Mouse (Mus musculus): Measurements from ENCODE around the gene Chchd1. TPM values are rescaled to one million over a fixed set of nuclear protein-coding genes. Genes with fewer than 3 reads are reported as not detected.

Gene Chchd1
- total RNA-seq (2022) = 100 to 1,000 TPM; 110 to 126 (median 118) TPM

DNA sequence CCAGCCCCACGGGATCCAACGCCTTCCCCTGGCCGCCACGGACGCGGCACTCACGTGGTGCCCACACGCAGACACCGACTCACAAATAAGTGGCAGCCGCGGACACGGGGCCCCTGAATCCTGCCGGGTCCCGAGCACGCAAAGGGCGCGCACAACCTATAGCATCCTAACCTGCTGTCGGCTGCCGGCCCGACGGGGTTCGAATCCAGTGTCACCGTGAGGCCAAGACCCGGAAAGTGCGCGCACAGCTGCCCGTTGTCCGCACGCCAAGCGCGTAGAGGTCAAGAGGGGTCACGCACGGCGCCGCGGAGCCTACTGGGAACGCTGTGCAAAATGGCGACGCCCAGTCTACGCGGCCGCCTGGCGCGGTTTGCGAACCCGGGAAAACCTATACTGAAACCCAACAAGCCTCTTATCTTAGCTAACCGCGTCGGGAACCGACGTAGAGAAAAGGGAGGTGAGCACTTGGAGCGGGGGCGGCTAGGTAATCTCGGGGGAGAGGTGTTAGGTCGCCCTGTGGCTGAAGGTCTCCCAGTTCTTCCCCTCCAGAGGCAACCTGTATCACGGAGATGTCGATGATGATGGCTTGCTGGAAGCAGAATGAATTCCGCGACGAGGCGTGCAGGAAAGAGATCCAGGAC, at the start of gene Chchd1:
Chchd1 (plus strand) TSS at position 266 of the 641 bp plus-strand sequence.
- peak; percentile 92 for DNase-seq (ENCODE audit: low spot score)

DNA sequence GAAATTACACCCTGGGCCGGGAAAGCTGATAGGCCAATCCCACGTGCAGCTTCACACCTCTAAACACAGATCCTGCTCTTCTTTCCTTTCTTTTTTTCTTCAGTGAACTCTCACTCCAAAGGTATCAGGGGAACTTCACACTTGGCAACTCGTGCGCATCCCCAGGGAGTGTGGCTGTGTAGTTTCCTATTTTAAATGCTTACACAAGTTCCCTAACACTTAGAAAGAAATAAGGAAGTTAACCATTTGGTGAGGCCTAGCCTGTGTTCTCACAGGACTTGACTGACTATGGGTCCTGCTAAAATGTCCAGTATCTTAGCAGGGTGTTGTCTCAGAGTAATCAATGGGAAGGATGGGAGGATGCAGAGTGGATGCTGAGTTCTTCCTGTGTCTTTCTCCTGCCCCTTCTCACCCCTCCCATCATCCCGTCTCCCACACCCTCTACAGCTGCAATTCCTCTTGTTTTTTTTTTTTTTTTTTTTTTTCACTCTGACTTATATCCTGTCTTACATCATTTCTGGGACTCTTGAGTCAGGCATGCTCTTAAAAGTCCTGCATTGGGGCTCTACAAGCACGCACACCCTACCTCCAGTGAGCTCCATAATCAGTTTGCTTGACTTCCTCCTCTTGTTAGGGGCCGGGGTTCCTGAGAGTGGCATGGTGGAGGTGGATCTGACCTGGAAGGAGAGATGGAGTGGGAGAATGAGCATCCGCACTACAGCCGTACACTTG, 48.0 kb upstream of the Chchd1 start:
- DNase-seq (ENCODE audit: low spot score) = no peak

DNA sequence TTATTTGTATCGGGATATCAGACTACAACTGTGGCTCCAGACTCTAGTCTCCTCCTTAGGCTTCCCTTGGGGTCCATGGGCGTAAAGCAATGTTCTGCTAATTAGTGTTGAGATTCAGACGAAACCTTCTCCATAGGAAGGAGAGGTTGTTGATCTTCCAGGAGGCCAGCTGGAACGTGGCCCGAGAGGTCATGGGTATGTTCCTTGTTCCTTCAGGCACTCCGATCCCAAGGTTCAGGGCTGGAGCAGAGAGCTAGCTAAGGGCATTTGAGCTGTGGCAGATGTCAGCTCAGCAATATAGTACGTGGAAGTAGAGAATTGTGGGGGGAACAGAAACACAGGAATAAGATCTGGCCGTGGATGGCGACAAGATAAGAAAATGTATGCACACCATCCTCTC, 47.1 kb upstream of the Chchd1 start:
- DNase-seq (ENCODE audit: low spot score) = no peak

DNA sequence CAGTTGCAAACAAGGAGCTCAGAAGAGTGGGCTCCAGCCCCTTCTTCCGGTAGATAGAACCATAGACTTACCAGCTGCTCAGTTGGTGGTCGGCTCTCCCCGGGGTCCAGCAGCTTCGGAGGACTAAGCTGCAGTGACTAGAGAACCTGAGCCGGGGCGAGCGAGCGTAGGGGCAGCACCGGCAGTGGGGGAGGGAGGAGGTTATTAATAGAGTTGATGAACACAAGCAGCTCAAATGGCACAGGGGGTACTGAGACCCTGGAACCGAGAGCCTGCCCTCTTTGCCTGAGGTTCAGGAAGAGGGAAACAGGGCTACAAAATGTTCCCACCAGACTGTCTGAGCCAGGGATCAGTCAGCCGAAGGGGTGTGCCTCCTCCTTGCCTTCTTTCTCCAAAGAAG, 46.4 kb upstream of the Chchd1 start, which contains the start of gene Myoz1:
Myoz1 (minus strand) TSS at position 180 of the 400 bp plus-strand sequence.
- DNase-seq (ENCODE audit: low spot score) = no peak

DNA sequence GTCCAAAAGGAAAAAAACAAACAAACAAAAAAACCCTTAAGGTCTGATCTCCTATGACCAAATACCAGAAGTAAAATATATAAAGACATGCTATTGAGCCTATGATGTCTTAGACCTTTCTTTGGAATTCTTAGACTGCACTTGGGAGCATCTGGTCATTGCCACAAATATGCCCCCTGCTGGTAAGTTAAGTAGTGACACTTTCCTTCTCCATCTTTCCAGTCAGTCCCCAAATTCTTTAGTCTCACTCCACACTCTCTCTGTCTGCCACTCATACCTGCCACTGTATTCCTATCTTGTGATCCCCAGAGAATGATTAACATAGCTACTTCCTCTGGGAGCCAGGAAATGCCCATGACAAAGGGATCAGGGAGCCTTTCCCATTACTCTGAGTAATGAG, 44.5 kb upstream of the Chchd1 start:
- peak; percentile 69 for DNase-seq (ENCODE audit: low spot score)

DNA sequence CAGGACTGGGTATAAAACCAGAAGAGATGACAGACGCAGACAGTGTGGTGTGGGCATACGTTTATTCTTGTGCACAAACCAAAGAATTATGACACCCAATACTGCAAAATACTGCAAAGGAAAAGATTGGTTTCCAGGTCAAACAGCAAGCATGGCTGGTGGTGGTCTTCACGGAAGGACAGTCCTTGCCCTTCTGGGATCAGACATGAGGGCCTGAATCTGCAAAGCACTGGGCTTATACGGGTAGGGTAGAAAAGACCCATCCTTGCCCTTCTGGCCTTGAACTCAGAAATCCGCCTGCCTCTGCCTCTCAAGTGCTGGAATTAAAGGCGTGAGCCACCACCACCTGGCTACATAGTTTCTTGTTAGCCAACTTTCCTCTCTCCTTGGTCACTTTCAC, 43.9 kb upstream of the Chchd1 start:
- no peak for DNase-seq (ENCODE audit: low spot score)

DNA sequence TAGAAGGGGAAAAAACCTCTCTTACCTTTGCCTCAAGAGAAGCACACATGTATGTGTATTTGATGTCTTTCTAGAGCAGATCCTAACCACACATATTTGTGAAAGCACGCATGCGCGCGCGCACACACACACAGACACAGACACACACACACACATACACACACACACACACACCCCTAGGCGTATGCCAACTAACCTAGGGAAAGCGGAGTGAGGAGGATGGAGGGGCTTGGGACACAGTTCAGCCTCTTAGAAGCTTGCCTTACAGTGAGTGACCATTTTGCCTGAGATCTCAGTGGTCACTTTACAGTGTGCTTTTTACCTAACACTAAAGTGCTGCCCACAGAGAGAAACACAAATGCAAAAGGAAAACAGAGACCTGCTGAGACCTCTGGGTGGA, 43.1 kb upstream of the Chchd1 start:
- DNase-seq (ENCODE audit: low spot score) = no peak

DNA sequence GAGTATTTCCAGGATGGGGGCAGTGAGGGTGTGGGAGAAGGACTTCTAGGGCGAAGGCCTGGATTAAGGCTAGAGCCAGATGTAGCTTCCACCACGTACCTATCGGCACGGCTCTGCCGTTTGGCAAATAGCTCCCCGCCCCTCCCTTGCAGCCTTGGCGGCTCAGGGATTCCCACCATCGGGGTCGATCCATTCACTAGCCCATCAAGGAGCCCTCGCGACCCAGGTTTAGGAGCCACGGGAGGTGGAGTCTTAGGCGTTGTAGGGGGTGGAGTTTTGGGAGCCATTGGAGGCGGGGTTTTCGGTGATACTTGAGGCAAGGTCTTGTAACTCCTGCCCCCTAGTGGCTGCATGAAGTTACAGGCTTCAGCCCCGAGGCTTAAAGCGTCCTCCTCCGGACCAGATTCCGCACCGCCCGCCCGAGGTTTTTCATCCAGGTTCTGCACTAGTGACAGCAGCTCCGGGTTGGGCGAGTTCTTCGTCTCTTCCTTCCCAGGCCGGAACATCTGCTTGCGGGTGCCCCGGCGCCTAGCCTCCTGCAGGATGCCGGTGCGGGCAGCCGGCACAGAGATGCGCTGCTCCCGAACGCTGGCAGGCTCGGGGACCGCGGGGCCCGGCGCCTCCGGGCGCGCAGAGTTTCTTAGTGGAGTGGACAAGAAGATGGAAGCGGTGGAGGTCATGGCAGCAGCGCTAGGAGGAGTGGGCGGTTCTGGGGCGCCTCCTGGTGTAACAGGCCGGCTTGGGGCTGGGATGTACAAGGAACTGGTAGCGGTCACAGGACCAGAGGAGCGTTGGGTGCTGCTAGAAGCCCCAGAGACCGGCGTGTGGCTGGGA, 41.8 kb upstream of the Chchd1 start:
- DNase-seq (ENCODE audit: low spot score) = peak; percentile 96

DNA sequence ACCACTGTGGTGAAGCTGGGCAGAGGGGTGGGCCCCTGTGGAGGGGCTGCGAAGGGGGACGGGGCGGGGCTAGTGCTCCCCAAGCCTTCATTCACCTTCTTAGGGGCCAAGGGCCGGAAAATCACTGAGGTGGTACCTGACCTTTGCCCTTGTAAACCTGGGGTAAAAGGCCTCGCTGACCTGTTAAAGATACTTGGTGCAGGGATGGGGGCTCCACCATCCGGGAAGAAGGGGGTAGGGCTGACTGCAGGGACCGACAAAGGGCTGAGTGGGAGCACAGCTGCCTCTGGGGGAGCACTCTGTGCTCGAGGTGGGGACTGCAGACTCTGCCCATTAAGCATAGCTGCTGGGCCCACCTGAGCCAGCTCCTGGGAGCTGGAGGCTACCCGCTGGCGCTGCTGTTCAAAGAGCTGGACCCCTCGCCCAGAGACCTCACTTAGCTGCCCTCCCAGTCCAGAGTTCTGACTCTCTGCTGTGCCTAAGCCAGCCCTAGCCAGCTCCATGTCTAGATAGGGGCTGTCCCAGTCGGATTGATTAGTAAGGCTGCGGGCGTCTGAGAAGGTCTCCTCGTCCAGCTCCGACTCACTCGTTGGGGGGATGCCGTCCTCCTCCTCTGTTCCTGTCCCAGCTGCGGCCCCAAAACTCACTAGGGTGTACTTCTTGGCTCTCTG, 41.0 kb upstream of the Chchd1 start:
- no peak for DNase-seq (ENCODE audit: low spot score)

DNA sequence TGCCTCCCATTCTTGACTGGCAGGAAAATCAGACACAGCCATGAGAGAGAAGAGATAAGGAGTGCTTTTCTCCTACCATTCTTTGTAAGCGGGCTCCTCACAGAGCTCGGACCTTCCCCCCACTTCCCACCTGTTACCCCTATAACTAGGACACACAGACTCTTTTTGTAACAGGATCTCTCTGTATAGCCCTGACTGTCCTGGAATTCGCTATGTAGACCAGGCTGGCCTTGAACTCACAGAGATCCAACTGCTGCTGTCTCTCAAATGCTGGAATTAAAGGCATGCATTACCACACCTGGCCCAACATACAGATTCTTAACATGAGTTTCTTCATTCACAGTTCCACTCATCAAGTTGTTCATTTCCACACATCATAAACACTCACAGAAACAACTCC, 40.1 kb upstream of the Chchd1 start:
- DNase-seq (ENCODE audit: low spot score) = no peak

DNA sequence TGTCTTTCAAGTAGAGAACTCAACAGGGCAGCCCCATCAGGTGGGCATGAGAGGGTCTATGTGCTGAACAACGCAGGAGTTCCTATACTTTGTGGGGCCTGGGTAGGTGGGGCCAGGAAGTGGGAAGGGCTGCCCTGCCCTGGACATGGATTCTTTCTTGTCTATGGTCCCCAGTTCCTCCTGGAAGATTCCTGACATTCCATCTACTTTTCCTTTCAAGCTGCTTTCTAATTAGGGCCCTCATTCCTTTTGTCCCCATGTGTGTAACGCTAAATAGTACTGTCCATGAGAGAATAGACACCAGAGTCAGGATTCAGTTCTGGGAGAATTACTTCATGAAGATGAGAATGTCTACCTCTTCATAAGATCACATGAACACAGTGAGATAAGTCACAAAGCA, 39.2 kb upstream of the Chchd1 start:
- no peak for DNase-seq (ENCODE audit: low spot score)

DNA sequence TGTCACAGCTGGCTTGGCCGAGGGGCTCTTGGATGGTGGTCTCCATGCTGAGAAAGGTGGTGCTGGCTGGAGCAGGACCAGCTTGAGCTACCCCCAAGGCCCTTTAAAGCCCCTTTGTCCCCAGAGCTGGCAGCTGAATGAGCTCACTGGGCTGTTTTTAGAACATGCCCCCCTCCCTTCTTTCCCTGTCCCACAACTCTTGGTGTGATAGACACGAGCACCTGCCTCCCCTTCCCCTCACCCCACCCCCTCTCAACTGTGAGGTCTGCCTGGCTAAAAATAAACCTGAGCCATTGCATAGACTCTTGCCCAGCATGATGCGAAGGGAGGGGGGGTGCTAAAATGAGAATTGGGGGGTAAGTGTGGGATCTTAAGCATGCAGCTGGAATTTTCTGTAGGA, 38.4 kb upstream of the Chchd1 start:
- DNase-seq (ENCODE audit: low spot score) = no peak

DNA sequence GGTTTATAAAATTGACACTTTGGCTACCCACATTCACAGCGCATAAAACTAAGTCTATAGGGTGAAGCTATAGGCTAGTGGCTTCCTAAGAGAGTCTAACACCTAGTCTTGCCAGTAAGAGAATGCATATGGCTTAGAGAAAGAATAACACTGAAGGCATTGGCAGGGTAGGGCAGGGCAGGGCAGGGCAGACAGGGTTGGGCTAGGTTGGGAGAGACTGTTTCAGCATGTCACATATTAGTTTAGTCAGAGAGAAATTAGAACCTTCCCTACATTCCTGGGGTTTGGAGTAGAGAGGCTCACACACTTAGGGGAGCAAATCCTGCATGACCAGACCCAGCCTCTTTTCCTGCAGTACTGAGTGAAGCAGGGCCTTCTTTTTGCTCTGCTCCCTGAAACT, 35.3 kb upstream of the Chchd1 start:
- no peak for DNase-seq (ENCODE audit: low spot score)

DNA sequence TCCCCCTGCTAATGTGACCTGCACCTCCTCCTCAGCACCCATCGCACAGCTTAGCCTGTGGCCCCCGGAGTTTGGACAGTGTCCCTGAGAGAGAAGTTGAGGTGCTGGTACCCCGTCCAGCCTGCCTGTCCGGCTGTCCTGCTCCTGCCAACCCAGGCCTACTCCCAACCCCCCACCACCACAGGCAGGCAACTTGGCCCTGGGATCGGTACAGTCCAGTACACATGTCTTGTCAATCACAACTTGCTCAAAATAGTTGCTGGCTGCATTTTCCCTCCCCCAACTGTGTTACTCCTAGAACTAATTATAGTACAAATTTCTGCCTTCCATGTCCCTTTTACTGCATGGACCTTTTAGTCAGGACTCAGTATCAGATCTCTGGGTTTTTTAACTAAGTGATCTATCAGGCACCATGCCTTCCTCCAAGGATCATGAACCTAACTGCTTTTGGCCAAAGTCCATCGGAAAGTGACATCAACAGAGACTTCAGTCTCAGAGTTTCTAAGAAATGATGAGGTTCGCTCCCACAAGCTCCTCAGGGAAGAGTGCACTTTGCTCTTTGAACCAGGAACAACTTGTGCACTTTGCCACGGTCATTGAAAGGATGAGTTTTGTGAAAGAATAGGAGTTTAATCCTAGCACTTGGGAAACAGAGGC, 34.5 kb upstream of the Chchd1 start, which contains the start of gene Synpo2l:
Synpo2l (minus strand) TSS at position 201 of the 657 bp plus-strand sequence.
- DNase-seq (ENCODE audit: low spot score) = peak; percentile 69

DNA sequence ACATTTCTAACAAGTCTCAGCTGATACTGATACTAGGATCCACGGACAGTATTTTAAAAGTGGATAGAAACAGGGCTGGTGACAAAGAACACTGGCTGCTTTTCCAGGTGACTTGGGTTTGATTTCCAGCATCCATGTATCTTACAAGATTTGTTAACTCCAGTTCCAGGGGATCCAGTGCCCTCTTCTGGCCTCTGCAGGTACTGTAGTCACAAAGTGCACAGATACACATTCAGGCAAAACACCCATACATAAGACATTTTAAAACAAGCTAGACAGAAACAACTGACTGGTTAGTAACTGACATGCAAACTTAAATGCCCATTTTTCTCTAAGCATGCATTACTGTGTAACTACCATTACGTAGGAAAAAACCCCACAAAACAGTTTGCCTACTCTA, 29.8 kb upstream of the Chchd1 start:
- no peak for DNase-seq (ENCODE audit: low spot score)

DNA sequence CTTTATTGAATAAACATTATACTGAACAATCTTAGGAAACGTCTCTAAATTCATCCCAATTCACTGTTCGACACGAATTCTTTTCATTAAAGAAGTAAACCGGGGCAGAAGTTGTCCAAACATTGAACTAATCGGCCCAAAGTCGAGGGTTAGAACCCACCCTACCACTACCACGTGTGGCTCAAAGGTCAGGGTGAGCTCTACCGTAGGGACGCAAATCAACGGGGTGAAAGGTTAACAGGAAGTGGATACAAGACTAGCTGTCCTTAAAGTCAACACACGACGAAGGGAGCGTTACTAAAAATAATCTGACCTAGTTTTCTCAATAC, 29.1 kb upstream of the Chchd1 start:
- DNase-seq (ENCODE audit: low spot score) = no peak

DNA sequence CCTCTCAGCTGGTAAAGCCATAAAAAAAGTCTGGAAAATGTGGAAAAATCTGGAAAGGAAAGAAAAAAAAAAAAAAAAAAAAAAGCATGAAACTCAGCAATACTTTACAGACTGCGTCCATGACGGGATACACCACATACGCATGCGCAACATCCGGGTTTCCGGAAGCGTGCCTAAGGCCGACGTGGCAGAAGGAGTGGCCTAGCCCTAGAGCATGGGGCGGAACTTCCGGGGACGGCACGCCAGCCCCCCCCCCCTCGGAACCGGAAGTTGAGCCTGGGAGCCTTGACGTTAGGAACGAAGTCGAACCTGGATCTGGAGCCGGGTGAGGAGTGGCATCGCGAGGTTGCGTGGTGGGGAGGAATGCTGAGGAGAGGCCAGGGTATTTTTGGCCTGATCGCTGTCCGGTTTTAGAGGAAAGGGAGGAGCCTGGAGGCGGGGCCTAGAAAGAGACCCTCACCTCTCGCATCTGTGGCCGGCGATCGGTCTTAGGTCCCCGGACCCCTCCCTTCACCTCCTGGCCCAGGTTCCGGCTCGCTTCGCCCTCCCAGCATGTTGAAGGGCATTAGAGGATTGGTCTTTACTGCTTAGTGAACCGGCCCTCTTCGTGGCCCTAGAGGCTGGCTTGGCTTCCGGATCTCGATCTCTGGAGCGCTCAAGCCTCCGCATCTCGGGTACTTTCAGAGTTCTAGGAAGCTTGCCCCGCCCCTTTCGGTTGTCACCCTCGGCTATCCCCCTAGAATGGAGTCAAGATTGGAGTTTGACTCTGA, 28.6 kb upstream of the Chchd1 start, which contains the start of gene Sec24c:
Sec24c (plus strand) TSS at position 245 of the 770 bp plus-strand sequence.
- DNase-seq (ENCODE audit: low spot score) = peak; percentile 98

DNA sequence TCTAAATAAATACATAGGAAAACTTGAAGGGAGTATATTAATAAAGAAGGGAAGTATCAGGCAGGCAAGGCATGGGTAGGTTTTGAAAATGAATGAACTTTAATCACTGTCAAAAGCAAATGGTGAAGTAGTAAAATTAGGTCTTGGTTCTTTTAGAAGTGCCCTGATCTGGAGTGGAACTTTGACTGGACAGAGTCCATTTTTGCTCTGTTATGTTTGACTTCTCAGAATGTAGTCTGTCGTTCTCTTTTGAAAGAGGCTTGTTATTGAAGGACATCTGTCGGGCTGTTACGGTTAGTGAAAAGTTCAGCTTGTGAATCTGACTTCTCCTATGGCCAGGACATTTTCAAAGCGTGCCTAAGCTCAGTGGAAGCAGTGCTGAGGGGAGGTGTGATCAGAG, 24.9 kb upstream of the Chchd1 start:
- DNase-seq (ENCODE audit: low spot score) = no peak

DNA sequence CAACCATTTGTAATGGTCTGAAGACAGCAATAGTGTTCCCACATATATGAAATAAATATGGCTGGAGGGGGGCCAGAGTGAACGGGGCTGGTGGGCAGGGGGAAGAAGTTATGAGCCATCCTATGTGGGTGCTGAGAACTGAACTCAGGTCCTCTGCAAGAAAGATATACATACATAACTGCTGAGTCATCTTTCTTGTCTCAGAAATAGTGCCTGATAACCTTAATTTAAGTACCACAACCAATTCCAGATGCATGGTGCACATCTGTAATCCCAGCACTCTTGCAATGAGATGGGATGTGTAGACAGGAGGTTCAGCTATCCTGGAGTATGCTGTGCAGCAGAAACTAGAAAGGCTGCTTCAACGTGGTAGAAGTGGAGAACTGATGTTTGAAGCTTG, 21.1 kb upstream of the Chchd1 start:
- no peak for DNase-seq (ENCODE audit: low spot score)

DNA sequence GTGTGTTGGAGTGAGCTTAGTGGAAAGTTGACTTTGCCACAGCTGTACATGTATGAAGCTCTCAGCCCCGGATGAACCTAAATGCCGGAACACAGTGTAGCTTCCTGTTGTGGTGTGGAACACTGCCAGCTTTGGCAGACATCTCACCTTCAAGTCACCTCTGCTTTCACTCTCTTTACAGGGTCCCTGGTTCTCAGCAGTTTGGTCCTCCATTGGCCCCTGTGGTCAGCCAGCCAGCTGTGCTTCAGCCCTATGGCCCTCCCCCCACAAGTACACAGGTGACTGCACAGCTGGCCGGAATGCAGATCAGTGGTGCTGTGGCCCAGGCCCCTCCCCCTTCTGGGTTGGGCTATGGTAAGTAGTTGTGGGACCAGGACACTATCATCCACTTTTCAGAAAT, 20.3 kb upstream of the Chchd1 start:
- no peak for DNase-seq (ENCODE audit: low spot score)

DNA sequence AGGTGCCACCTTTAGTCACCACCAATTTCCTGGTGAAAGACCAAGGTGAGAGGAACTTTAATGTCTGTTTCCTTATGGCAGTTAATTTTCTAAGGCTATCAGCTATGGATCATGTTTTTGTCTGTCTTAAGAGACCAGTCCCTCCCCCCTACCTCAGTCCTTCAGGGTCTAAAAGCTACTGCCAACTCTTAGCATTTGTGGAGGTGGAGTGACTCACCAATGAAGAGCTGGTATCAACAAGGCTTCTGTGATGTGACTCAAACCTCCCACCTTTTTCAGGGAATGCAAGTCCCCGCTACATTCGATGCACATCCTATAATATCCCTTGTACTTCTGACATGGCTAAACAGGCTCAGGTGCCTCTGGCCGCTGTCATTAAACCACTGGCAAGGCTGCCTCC, 16.2 kb upstream of the Chchd1 start:
- no peak for DNase-seq (ENCODE audit: low spot score)

All from heart, adult 8-10 months (tissue).